Mouse (Mus musculus): ENCODE measurements around the gene Kcnk2. TPM values are rescaled to one million over a fixed set of nuclear protein-coding genes. Genes with fewer than 3 reads are reported as not detected.

Gene Kcnk2
- 0.06 and 0.07 TPM in 2 replicates for polyA plus RNA-seq (2016; fragmentation: Nextera tagmentation; extraction: Ambion mirVana)

- Histone ChIP-seq H3K4me1 (no peaks in the 10 kb centered on the region), H3K9ac (no peak within 1 kb of the TSS), H3K9me3 (replicated peaks) (no peaks in the 10 kb centered on the region), H3K36me3 (no peaks in the 10 kb centered on the region), H3K4me3 (no peak within 1 kb of the TSS), H3K27me3 (replicated peaks) (no peaks in the 10 kb centered on the region), H3K4me2 (no peak within 1 kb of the TSS; the same call in 1 of the 2 replicates), H3K27ac (no peak within 1 kb of the TSS)
- 58% methylated on average over 14 of the region's 14 CpGs for WGBS (ENCODE audit: insufficient replicate concordance)
- ATAC-seq, result no peak
Measured at GRCm38 (mm10) chr1:189402223-189402943, at the start of gene Kcnk2. Gene Kcnk2 (minus strand): TSS chr1:189402273.

- H3K36me3 ChIP-seq, result no peaks in the 10 kb centered on the region
Measured at GRCm38 (mm10) chr1:189440741-189441140, 38.7 kb upstream of the Kcnk2 start.

DNA sequence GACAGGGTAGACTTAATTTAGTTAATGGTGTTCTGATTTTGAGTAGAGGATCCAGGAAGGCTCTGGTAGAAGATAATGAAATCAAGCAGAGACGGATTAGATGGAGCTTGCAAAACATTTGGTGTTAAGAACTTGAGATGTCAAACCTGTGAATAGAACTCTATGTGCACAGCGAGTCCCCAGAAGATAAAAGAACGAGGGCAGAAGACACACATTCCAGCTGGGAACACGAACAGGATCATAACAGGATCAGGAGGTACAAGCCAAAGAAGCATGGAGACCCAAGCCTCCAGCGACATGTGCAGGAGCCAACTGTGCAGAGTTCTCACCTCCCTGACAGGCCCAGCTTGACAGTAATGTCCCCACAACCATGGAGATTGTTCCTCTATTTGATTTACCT is 35.1 kb upstream of the Kcnk2 start:
- Histone ChIP-seq H3K9me3 (replicated peaks) (no peaks in the 10 kb centered on the region), H3K4me2 (no peak overlapping the region), H3K9ac (no peak overlapping the region), H3K36me3 (no peaks in the 10 kb centered on the region), H3K27me3 (replicated peaks) (no peaks in the 10 kb centered on the region), H3K27ac (no peak overlapping the region), H3K4me1 (no peaks in the 10 kb centered on the region), H3K4me3 (no peak overlapping the region)
- WGBS (ENCODE audit: insufficient replicate concordance), result 48% methylated on average over 5 of the region's 5 CpGs
- ATAC-seq, result no peak

More at GRCm38 (mm10) chr1:189440741-189441140, 38.7 kb upstream of the Kcnk2 start:
- H3K4me2 ChIP-seq, result no peak overlapping the region
- no peak overlapping the region for H3K4me3 ChIP-seq
- no peaks in the 10 kb centered on the region for H3K4me1 ChIP-seq
- H3K27ac ChIP-seq, result no peak overlapping the region
- H3K9me3 ChIP-seq (replicated peaks), result no peaks in the 10 kb centered on the region
- H3K27me3 ChIP-seq (replicated peaks), result no peaks in the 10 kb centered on the region
- no peak overlapping the region for H3K9ac ChIP-seq
- WGBS (ENCODE audit: insufficient replicate concordance), result 74% methylated on average over 9 of the region's 9 CpGs
- no peak for ATAC-seq

- no peak for ATAC-seq
- H3K9me3 ChIP-seq (replicated peaks), result no peaks in the 10 kb centered on the region
- WGBS (ENCODE audit: insufficient replicate concordance), result 71% methylated on average over 10 of the region's 10 CpGs
- no peak overlapping the region for H3K27ac ChIP-seq
- no peak overlapping the region for H3K4me3 ChIP-seq
- H3K9ac ChIP-seq, result no peak overlapping the region
- no peaks in the 10 kb centered on the region for H3K27me3 ChIP-seq (replicated peaks)
- H3K4me2 ChIP-seq, result no peak overlapping the region
- no peaks in the 10 kb centered on the region for H3K36me3 ChIP-seq
- no peaks in the 10 kb centered on the region for H3K4me1 ChIP-seq
Measured at GRCm38 (mm10) chr1:189435452-189435851, 33.4 kb upstream of the Kcnk2 start.

- no peak for ATAC-seq
- Histone ChIP-seq H3K4me3 (no peak overlapping the region), H3K9ac (no peak overlapping the region), H3K4me2 (no peak overlapping the region), H3K27ac (no peak overlapping the region), H3K9me3 (replicated peaks) (no peaks in the 10 kb centered on the region), H3K36me3 (no peaks in the 10 kb centered on the region), H3K4me1 (no peaks in the 10 kb centered on the region), H3K27me3 (replicated peaks) (no peaks in the 10 kb centered on the region)
- 37% methylated on average over 5 of the region's 5 CpGs for WGBS (ENCODE audit: insufficient replicate concordance)
Measured at GRCm38 (mm10) chr1:189431479-189431878, 29.4 kb upstream of the Kcnk2 start.

DNA sequence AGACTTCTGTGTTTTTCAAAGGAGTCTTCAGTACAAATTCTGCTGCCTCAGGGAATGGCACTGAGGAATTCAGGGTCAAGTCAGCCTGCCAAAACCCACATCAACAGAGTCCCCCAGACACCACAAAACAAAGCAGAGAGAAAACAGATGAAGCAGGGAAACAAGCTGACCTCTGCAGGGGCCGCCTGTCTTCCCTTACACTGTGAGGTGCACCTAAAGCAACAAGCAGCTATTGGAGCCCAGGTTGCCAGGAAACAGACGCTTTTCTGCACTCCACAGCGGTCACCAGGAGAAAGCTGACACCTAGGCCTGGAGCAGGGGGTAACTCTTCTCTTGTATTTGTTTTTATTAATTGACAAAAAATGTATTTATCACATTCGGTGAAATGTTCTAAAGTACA is 28.5 kb upstream of the Kcnk2 start:
- H3K4me1 ChIP-seq, result no peaks in the 10 kb centered on the region
- no peak overlapping the region for H3K9ac ChIP-seq
- no peaks in the 10 kb centered on the region for H3K27me3 ChIP-seq (replicated peaks)
- H3K27ac ChIP-seq, result no peak overlapping the region
- WGBS (ENCODE audit: insufficient replicate concordance), result 44% methylated on average over 4 of the region's 4 CpGs
- H3K9me3 ChIP-seq (replicated peaks), result 0 out of 2 replicates have a peak, but pooled peaks cover 3% of the 10 kb centered on the region
- ATAC-seq, result no peak
- no peak overlapping the region for H3K4me2 ChIP-seq
- no peak overlapping the region for H3K4me3 ChIP-seq
- H3K36me3 ChIP-seq, result no peaks in the 10 kb centered on the region

- ATAC-seq, result no peak
Measured at GRCm38 (mm10) chr1:189429566-189429965, 27.5 kb upstream of the Kcnk2 start.

DNA sequence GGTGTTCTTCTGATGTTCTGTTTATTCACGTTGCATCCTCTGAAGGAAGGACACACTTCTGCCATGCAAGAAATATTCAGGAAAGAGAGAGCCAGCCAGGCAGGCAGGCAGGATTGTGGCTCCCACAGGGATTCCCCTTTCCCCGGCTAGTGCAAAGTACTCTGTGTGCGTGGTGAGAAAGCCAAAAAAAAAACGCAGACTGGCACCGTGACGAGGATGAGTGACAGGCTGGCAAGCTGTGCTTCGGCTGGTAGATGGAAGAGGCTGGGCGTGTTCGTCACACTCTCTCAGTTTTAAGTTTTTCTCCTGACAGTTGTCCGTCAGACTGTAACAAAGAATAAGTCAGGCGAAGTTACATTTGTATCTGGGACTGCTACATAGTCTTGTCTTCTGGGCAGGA is 24.2 kb upstream of the Kcnk2 start:
- Histone ChIP-seq H3K9ac (no peak overlapping the region), H3K4me1 (no peaks in the 10 kb centered on the region), H3K27me3 (replicated peaks) (no peaks in the 10 kb centered on the region), H3K27ac (no peak overlapping the region), H3K9me3 (replicated peaks) (0 out of 2 replicates have a peak, but pooled peaks cover 3% of the 10 kb centered on the region), H3K4me3 (no peak overlapping the region), H3K36me3 (no peaks in the 10 kb centered on the region), H3K4me2 (no peak overlapping the region)
- ATAC-seq, result no peak
- 74% methylated on average over 11 of the region's 11 CpGs for WGBS (ENCODE audit: insufficient replicate concordance)

More at GRCm38 (mm10) chr1:189429566-189429965, 27.5 kb upstream of the Kcnk2 start:
- Histone ChIP-seq H3K27ac (no peak overlapping the region), H3K9ac (no peak overlapping the region), H3K36me3 (no peaks in the 10 kb centered on the region), H3K4me2 (no peak overlapping the region), H3K9me3 (replicated peaks) (0 out of 2 replicates have a peak, but pooled peaks cover 3% of the 10 kb centered on the region), H3K27me3 (replicated peaks) (no peaks in the 10 kb centered on the region), H3K4me3 (no peak overlapping the region), H3K4me1 (no peaks in the 10 kb centered on the region)
- WGBS (ENCODE audit: insufficient replicate concordance), result 70% methylated on average over 10 of the region's 10 CpGs

DNA sequence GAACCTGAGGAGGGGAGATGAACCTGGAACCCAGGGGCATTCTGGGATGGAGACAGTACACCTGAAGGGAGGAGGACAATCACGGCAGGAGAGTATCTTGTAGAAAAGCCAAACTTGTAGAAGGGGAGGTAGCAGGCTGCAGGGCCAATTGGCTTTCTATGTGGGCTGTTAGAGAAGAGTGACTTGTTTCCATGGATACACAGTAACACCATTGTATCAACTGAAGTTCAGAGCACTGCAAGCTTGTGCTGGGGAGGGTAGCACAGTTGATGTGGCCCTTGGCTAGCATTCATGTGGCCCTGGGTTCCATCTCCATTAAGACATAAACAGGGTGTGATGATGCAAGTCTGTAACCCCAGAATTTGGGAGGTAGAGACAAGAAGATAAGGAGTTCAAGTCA is 17.8 kb upstream of the Kcnk2 start:
- Histone ChIP-seq H3K27me3 (replicated peaks) (no peaks in the 10 kb centered on the region), H3K27ac (no peak overlapping the region), H3K36me3 (no peaks in the 10 kb centered on the region), H3K9ac (no peak overlapping the region), H3K4me3 (no peak overlapping the region), H3K4me2 (no peak overlapping the region), H3K9me3 (replicated peaks) (no peaks in the 10 kb centered on the region), H3K4me1 (no peaks in the 10 kb centered on the region)
- no peak for ATAC-seq
- 50% methylated on average over 1 of the region's 1 CpGs for WGBS (ENCODE audit: insufficient replicate concordance)

- Histone ChIP-seq H3K9me3 (replicated peaks) (no peaks in the 10 kb centered on the region), H3K4me2 (no peak overlapping the region), H3K27me3 (replicated peaks) (no peaks in the 10 kb centered on the region), H3K36me3 (no peaks in the 10 kb centered on the region), H3K4me3 (no peak overlapping the region), H3K9ac (no peak overlapping the region), H3K4me1 (no peaks in the 10 kb centered on the region), H3K27ac (no peak overlapping the region)
- no peak for ATAC-seq
- 80% methylated on average over 6 of the region's 6 CpGs for WGBS (ENCODE audit: insufficient replicate concordance)
Measured at GRCm38 (mm10) chr1:189409906-189410305, 7.8 kb upstream of the Kcnk2 start.

DNA sequence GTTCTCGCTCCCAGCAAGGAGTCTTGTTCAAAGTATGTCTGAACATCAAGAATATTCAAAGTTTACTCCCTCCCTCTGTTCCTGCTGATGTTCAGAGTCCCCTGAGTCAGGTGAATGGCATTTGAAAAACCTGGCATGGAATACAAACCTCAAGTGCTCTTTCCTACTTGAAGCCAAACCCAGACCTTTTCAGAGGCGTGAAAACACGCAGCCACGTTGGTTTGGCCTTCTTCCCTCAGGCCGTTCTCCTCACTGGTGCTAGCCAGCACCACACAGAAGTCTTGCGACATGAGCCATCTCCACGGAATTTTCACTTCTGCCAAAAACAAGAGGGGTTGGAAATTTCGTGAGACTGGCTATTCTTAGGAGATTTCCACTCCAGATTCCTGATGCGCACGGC is 3.1 kb upstream of the Kcnk2 start:
- no peaks in the 10 kb centered on the region for H3K9me3 ChIP-seq (replicated peaks)
- no peaks in the 10 kb centered on the region for H3K4me1 ChIP-seq
- no peak overlapping the region for H3K9ac ChIP-seq
- no peak overlapping the region for H3K4me3 ChIP-seq
- H3K27ac ChIP-seq, result no peak overlapping the region
- no peaks in the 10 kb centered on the region for H3K27me3 ChIP-seq (replicated peaks)
- no peak for ATAC-seq
- no peak overlapping the region for H3K4me2 ChIP-seq
- H3K36me3 ChIP-seq, result no peaks in the 10 kb centered on the region
- 63% methylated on average over 10 of the region's 10 CpGs for WGBS (ENCODE audit: insufficient replicate concordance)

DNA sequence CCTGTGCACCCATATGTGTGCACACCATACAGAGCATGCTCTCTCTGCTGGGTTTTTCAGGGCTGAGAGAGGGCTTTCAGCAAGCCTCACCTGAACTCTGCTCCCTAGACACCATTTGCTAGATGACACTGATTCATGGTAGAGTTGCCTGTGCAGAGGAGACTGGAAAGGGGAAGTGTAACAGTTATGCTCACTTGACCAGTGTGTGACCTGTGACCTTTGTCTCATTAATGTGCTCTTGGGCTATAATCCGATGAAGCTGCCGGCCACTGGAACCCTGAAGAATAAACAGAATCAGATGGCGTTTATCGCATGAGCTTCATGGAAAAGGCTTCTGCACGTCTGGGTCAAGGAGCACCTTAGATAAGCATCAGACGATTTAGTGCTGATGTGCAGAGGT is 1.5 kb upstream of the Kcnk2 start:
- Histone ChIP-seq H3K36me3 (no peaks in the 10 kb centered on the region), H3K27ac (no peak overlapping the region), H3K9ac (no peak overlapping the region), H3K9me3 (replicated peaks) (no peaks in the 10 kb centered on the region), H3K4me2 (no peak overlapping the region), H3K4me1 (no peaks in the 10 kb centered on the region), H3K4me3 (no peak overlapping the region), H3K27me3 (replicated peaks) (no peaks in the 10 kb centered on the region)
- 58% methylated on average over 6 of the region's 6 CpGs for WGBS (ENCODE audit: insufficient replicate concordance)
- ATAC-seq, result no peak

DNA sequence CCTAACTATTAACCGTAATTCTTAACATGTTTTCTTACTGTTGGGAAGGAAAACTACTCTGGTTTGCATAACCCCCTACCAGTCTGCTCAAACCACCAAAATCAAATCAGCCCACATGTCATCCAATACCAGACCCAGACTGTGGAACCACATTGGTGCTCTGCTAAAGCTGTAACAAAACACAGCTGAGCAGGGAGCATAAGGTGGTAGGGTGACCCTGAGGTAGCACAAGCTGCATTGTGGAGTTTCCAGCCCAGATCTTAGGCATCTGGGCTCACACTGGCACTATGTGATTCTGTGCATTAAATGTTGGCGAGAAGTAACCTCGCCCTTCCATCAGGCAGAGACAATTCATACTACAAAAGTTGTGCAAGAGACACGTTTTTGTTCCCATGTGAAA is 1.1 kb upstream of the Kcnk2 start:
- Histone ChIP-seq H3K9ac (no peak overlapping the region), H3K4me1 (no peaks in the 10 kb centered on the region), H3K27me3 (replicated peaks) (no peaks in the 10 kb centered on the region), H3K4me2 (no peak overlapping the region), H3K27ac (no peak overlapping the region), H3K9me3 (replicated peaks) (no peaks in the 10 kb centered on the region), H3K4me3 (no peak overlapping the region), H3K36me3 (no peaks in the 10 kb centered on the region)
- ATAC-seq, result no peak
- 66% methylated on average over 4 of the region's 4 CpGs for WGBS (ENCODE audit: insufficient replicate concordance)

All from liver, embryonic 12.5 days (tissue).